Mouse (Mus musculus) cerebellum, postnatal 25 days (tissue): Measurements from ENCODE around the gene Pcdh9.
A peak's percentile ranks its signal among the peaks of the same experiment; 100 is the strongest.

Experiments
- DNase-seq, 2 experiments: peaks; one replicate each; pipeline ENCODE4 v3.0.0; 2021; ENCODE audit warnings: mixed read lengths in 2 of 2

Pcdh9 gene

GRCm38 (mm10) chr14:93890519-93891370 is at the start of gene Pcdh9:
TSS of gene Pcdh9 (minus strand) at chr14:93890679.
- peak; percentile 97 for DNase-seq

- no peak for DNase-seq
Measured at GRCm38 (mm10) chr14:93906928-93907327, 16.4 kb upstream of the Pcdh9 start.

GRCm38 (mm10) chr14:93898533-93898932 is 8.1 kb upstream of the Pcdh9 start:
- no peak for DNase-seq

GRCm38 (mm10) chr14:93895131-93895530 is 4.7 kb upstream of the Pcdh9 start:
- DNase-seq, result no peak

- peak in 1 of 2 experiments; percentile 68 for DNase-seq
Measured at GRCm38 (mm10) chr14:93891371-93891746, 880 bp upstream of the Pcdh9 start.

GRCm38 (mm10) chr14:93889839-93890518 is 500 bp downstream of the Pcdh9 start:
- DNase-seq, result peak; percentile 75 to 81

GRCm38 (mm10) chr14:93889231-93889630 is 1.2 kb downstream of the Pcdh9 start:
- DNase-seq, result peak; percentile 47 to 48

GRCm38 (mm10) chr14:93888346-93888745 is 2.1 kb downstream of the Pcdh9 start:
- peak; percentile 42 to 58 for DNase-seq

- DNase-seq, result no peak
Measured at GRCm38 (mm10) chr14:93887066-93887465, 3.4 kb downstream of the Pcdh9 start.

- DNase-seq, result peak; percentile 25 to 45
Measured at GRCm38 (mm10) chr14:93885551-93886084, 4.9 kb downstream of the Pcdh9 start.

- DNase-seq, result peak; percentile 87 to 92
Measured at GRCm38 (mm10) chr14:93884467-93884866, 6.0 kb downstream of the Pcdh9 start.

- DNase-seq, result no peak
Measured at GRCm38 (mm10) chr14:93880071-93880470, 10.4 kb downstream of the Pcdh9 start.

GRCm38 (mm10) chr14:93875968-93876367 is 14.5 kb downstream of the Pcdh9 start:
- DNase-seq, result peak; percentile 67 to 74

- no peak for DNase-seq
Measured at GRCm38 (mm10) chr14:93868211-93868610, 22.3 kb downstream of the Pcdh9 start.

GRCm38 (mm10) chr14:93858069-93858468 is 32.4 kb downstream of the Pcdh9 start:
- DNase-seq, result no peak

GRCm38 (mm10) chr14:93846091-93846677 is 44.3 kb downstream of the Pcdh9 start:
- DNase-seq, result no peak

GRCm38 (mm10) chr14:93842686-93843288 is 47.7 kb downstream of the Pcdh9 start:
- DNase-seq, result no peak

GRCm38 (mm10) chr14:93832511-93832910 is 58.0 kb downstream of the Pcdh9 start:
- no peak for DNase-seq

- peak; percentile 64 to 69 for DNase-seq
Measured at GRCm38 (mm10) chr14:93827159-93827558, 63.3 kb downstream of the Pcdh9 start.

GRCm38 (mm10) chr14:93826042-93826462 is 64.4 kb downstream of the Pcdh9 start:
- DNase-seq, result peak; percentile 61

GRCm38 (mm10) chr14:93818845-93819244 is 71.6 kb downstream of the Pcdh9 start:
- DNase-seq, result no peak

GRCm38 (mm10) chr14:93817591-93817990 is 72.9 kb downstream of the Pcdh9 start:
- DNase-seq, result peak in 1 of 2 experiments; percentile 48

GRCm38 (mm10) chr14:93794530-93794929 is 95.9 kb downstream of the Pcdh9 start:
- peak; percentile 48 to 73 for DNase-seq
